Mouse (Mus musculus) small intestine, adult 10 weeks (tissue): ENCODE data around the gene Cited2. TPM values are rescaled to one million over a fixed set of nuclear protein-coding genes. Genes with fewer than 3 reads are reported as not detected.

Experiments used
- polyA plus RNA-seq: library from polyadenylated mRNA; stranded (reverse); fragments of 350-450 nt; fragmentation: Illumina TruSeq; extraction: RNeasy Lipid Tissue Mini Kit (QIAGEN cat#74804); gene quantifications from one replicate; pipeline ENCODE4 v1.2.3, GENCODE M21; 2014; ENCODE audit warnings: low replicate concordance

Gene Cited2
- 152 TPM for polyA plus RNA-seq

GRCm38 (mm10) chr10:17722653-17723410 lies at the start of gene Cited2:
TSS of gene Cited2 (plus strand) at chr10:17723218.

Other genes with a start within 250 kb of the Cited2 start
- gene Txlnb, start 73.0 kb downstream of the Cited2 start, polyA plus RNA-seq: 0.48 TPM
- 57.1 TPM for gene Heca, start 224.8 kb downstream of the Cited2 start, polyA plus RNA-seq